Mouse (Mus musculus) neural tube, embryonic 15.5 days (tissue): Measurements from ENCODE around the gene Slc44a3. TPM values are rescaled to one million over a fixed set of nuclear protein-coding genes. Genes with fewer than 3 reads are reported as not detected.

Experiments used
- ATAC-seq: fragments of 200-750 bp; cut with Nextera tagmentation; 2 replicates; pipeline ENCODE4 v1.8.0; 2017; ENCODE audit warnings: mild to moderate bottlenecking, moderate TSS enrichment, moderate library complexity; ENCODE audit not compliant: low FRiP score
- H3K27ac ChIP-seq: fragments of 300-500 bp; sonication (generic); replicated peaks from 2 replicates; pipeline ENCODE4 v1.5.1; 2015; ENCODE audit warnings: mild to moderate bottlenecking, inconsistent platforms
- H3K27me3 ChIP-seq: fragments of 300-500 bp; sonication (generic); replicated peaks from 2 replicates; pipeline ENCODE4 v1.6.1; 2015; ENCODE audit warnings: inconsistent platforms
- H3K36me3 ChIP-seq: fragments of 300-500 bp; sonication (generic); 2 replicates; pipeline ENCODE4 v1.6.1; 2015; ENCODE audit warnings: inconsistent platforms
- H3K4me1 ChIP-seq: fragments of 300-500 bp; sonication (generic); 2 replicates; pipeline ENCODE4 v1.6.1; 2015; ENCODE audit warnings: inconsistent platforms
- H3K4me2 ChIP-seq: fragments of 300-500 bp; sonication (generic); 2 replicates; pipeline ENCODE4 v1.6.1; 2015; ENCODE audit warnings: inconsistent platforms, mild to moderate bottlenecking, moderate library complexity
- H3K4me3 ChIP-seq: fragments of 300-500 bp; sonication (generic); replicated peaks from 2 replicates; pipeline ENCODE4 v1.5.1; 2015; ENCODE audit warnings: mild to moderate bottlenecking, inconsistent platforms
- H3K9ac ChIP-seq: fragments of 300-500 bp; sonication (generic); replicated peaks from 2 replicates; pipeline ENCODE4 v1.6.1; 2015; ENCODE audit warnings: mild to moderate bottlenecking, inconsistent platforms
- H3K9me3 ChIP-seq: fragments of 300-500 bp; sonication (generic); replicated peaks from 2 replicates; pipeline ENCODE4 v1.6.1; 2016; ENCODE audit warnings: inconsistent platforms
- WGBS: fragments of 180-500 bp; shearing (Covaris S2); methylation state at CpG from one replicate; pipeline ENCODE4 v1.1.7; 2015; ENCODE audit warnings: mixed read lengths; 5-methylcytosine and 5-hydroxymethylcytosine counted together
- polyA plus RNA-seq: library from polyadenylated mRNA; unstranded; fragments of >200 nt; fragmentation: Nextera tagmentation; extraction: Ambion mirVana; gene quantifications from 2 replicates; pipeline ENCODE4 v1.2.1, GENCODE M21; 2015

The Slc44a3 gene
- polyA plus RNA-seq, 1 experiment from 2014 or later = 1.2 TPM

- WGBS = 21% methylated on average over 1 of the region's 2 CpGs
- Histone ChIP-seq H3K9ac (no peak overlapping the region), H3K36me3 (no peaks in the 10 kb centered on the region), H3K9me3 (no peaks in the 10 kb centered on the region), H3K4me2 (no peak overlapping the region), H3K27ac (no peak overlapping the region), H3K4me1 (peaks cover 23% of the 10 kb centered on the region), H3K4me3 (no peak overlapping the region), H3K27me3 (no peaks in the 10 kb centered on the region)
- ATAC-seq = no peak
Observed at GRCm38 (mm10) chr3:121468136-121468535, 64.1 kb downstream of the Slc44a3 start.

- WGBS = 83% methylated on average over 10 of the region's 10 CpGs
- no peak overlapping the region for H3K4me3 ChIP-seq
- peaks cover 23% of the 10 kb centered on the region for H3K4me1 ChIP-seq
- H3K36me3 ChIP-seq = no peaks in the 10 kb centered on the region
- no peak overlapping the region for H3K9ac ChIP-seq
- H3K27ac ChIP-seq = no peak overlapping the region
- H3K27me3 ChIP-seq = no peaks in the 10 kb centered on the region
- no peaks in the 10 kb centered on the region for H3K9me3 ChIP-seq
- no peak for ATAC-seq
- H3K4me2 ChIP-seq = no peak overlapping the region
Observed at GRCm38 (mm10) chr3:121467094-121467552, 65.1 kb downstream of the Slc44a3 start.

- H3K36me3 ChIP-seq = 0 out of 2 replicates have a peak, but pooled peaks cover 2% of the 10 kb centered on the region
- H3K9me3 ChIP-seq = no peaks in the 10 kb centered on the region
- H3K4me2 ChIP-seq = no peak overlapping the region
- WGBS = 49% methylated on average over 10 of the region's 10 CpGs
- no peak; the same call in 1 of the 2 replicates for ATAC-seq
- no peak overlapping the region for H3K27ac ChIP-seq
- peaks cover 23% of the 10 kb centered on the region for H3K4me1 ChIP-seq
- H3K9ac ChIP-seq = no peak overlapping the region
- H3K27me3 ChIP-seq = no peaks in the 10 kb centered on the region
- no peak overlapping the region for H3K4me3 ChIP-seq
Observed at GRCm38 (mm10) chr3:121465795-121466194, 66.4 kb downstream of the Slc44a3 start.

GRCm38 (mm10) chr3:121464733-121465305 lies 67.4 kb downstream of the Slc44a3 start:
- no peaks in the 10 kb centered on the region for H3K9me3 ChIP-seq
- no peaks in the 10 kb centered on the region for H3K27me3 ChIP-seq
- H3K4me3 ChIP-seq = no peak overlapping the region
- no peak overlapping the region for H3K9ac ChIP-seq
- peaks cover 23% of the 10 kb centered on the region for H3K4me1 ChIP-seq
- WGBS = 43% methylated on average over 7 of the region's 7 CpGs
- peak overlapping the region; percentile 68 for H3K27ac ChIP-seq
- no peak overlapping the region for H3K4me2 ChIP-seq
- peaks cover 8% of the 10 kb centered on the region; the same call in 1 of the 2 replicates for H3K36me3 ChIP-seq
- no peak for ATAC-seq

- no peaks in the 10 kb centered on the region for H3K27me3 ChIP-seq
- no peak overlapping the region for H3K4me3 ChIP-seq
- no peak overlapping the region for H3K4me2 ChIP-seq
- no peak overlapping the region for H3K27ac ChIP-seq
- no peak overlapping the region for H3K9ac ChIP-seq
- ATAC-seq = no peak
- H3K4me1 ChIP-seq = peaks cover 14% of the 10 kb centered on the region; the same call in 1 of the 2 replicates
- no peaks in the 10 kb centered on the region for H3K9me3 ChIP-seq
- WGBS = 88% methylated on average over 3 of the region's 3 CpGs
- H3K36me3 ChIP-seq = peaks cover 19% of the 10 kb centered on the region
Observed at GRCm38 (mm10) chr3:121462782-121463181, 69.4 kb downstream of the Slc44a3 start.

- no peak overlapping the region for H3K4me3 ChIP-seq
- H3K27me3 ChIP-seq = no peaks in the 10 kb centered on the region
- H3K9ac ChIP-seq = no peak overlapping the region
- H3K36me3 ChIP-seq = peaks cover 31% of the 10 kb centered on the region
- H3K4me1 ChIP-seq = peaks cover 14% of the 10 kb centered on the region; the same call in 1 of the 2 replicates
- 92% methylated on average over 13 of the region's 13 CpGs for WGBS
- H3K4me2 ChIP-seq = no peak overlapping the region
- H3K27ac ChIP-seq = no peak overlapping the region
- no peaks in the 10 kb centered on the region for H3K9me3 ChIP-seq
- no peak for ATAC-seq
Observed at GRCm38 (mm10) chr3:121461477-121461876, 70.7 kb downstream of the Slc44a3 start.

GRCm38 (mm10) chr3:121460473-121461193 lies 71.6 kb downstream of the Slc44a3 start:
- H3K27me3 ChIP-seq = no peaks in the 10 kb centered on the region
- H3K4me2 ChIP-seq = no peak overlapping the region
- no peak overlapping the region for H3K9ac ChIP-seq
- no peak for ATAC-seq
- peaks cover 40% of the 10 kb centered on the region for H3K36me3 ChIP-seq
- peaks cover 9% of the 10 kb centered on the region; the same call in 1 of the 2 replicates for H3K4me1 ChIP-seq
- H3K9me3 ChIP-seq = no peaks in the 10 kb centered on the region
- WGBS = 86% methylated on average over 16 of the region's 16 CpGs
- H3K4me3 ChIP-seq = no peak overlapping the region
- H3K27ac ChIP-seq = no peak overlapping the region

- H3K9me3 ChIP-seq = no peaks in the 10 kb centered on the region
- WGBS = 83% methylated on average over 14 of the region's 14 CpGs
- no peaks in the 10 kb centered on the region for H3K4me1 ChIP-seq
- H3K27me3 ChIP-seq = no peaks in the 10 kb centered on the region
- H3K4me3 ChIP-seq = no peak overlapping the region
- H3K36me3 ChIP-seq = peaks cover 52% of the 10 kb centered on the region
- no peak overlapping the region for H3K4me2 ChIP-seq
- no peak overlapping the region for H3K27ac ChIP-seq
- no peak for ATAC-seq
- H3K9ac ChIP-seq = no peak overlapping the region
Observed at GRCm38 (mm10) chr3:121458545-121459492, 73.4 kb downstream of the Slc44a3 start.

- H3K36me3 ChIP-seq = peaks cover 37% of the 10 kb centered on the region
- no peak overlapping the region for H3K27ac ChIP-seq
- WGBS = 65% methylated on average over 10 of the region's 10 CpGs
- H3K4me3 ChIP-seq = no peak overlapping the region
- peaks cover 21% of the 10 kb centered on the region for H3K4me1 ChIP-seq
- no peak for ATAC-seq
- no peak overlapping the region for H3K9ac ChIP-seq
- H3K4me2 ChIP-seq = no peak overlapping the region
- H3K27me3 ChIP-seq = no peaks in the 10 kb centered on the region
- no peaks in the 10 kb centered on the region for H3K9me3 ChIP-seq
Observed at GRCm38 (mm10) chr3:121451404-121451803, 80.8 kb downstream of the Slc44a3 start.

- Histone ChIP-seq H3K4me3 (no peak overlapping the region), H3K4me1 (peaks cover 25% of the 10 kb centered on the region), H3K27me3 (no peaks in the 10 kb centered on the region), H3K36me3 (peaks cover 19% of the 10 kb centered on the region), H3K9ac (no peak overlapping the region), H3K4me2 (no peak overlapping the region), H3K27ac (no peak overlapping the region), H3K9me3 (no peaks in the 10 kb centered on the region)
- no peak for ATAC-seq
- WGBS = 70% methylated on average over 8 of the region's 8 CpGs
Observed at GRCm38 (mm10) chr3:121449527-121449926, 82.7 kb downstream of the Slc44a3 start.

- Histone ChIP-seq H3K4me2 (peak overlapping the region; percentile 36), H3K36me3 (peaks cover 20% of the 10 kb centered on the region), H3K4me3 (no peak overlapping the region), H3K27me3 (no peaks in the 10 kb centered on the region), H3K4me1 (peaks cover 31% of the 10 kb centered on the region), H3K27ac (peak overlapping the region; percentile 42), H3K9me3 (no peaks in the 10 kb centered on the region), H3K9ac (no peak overlapping the region)
- ATAC-seq = peak; percentile 65; the same call in 1 of the 2 replicates
- 29% methylated on average over 8 of the region's 8 CpGs for WGBS
Observed at GRCm38 (mm10) chr3:121448606-121449005, 83.6 kb downstream of the Slc44a3 start.
